Mouse (Mus musculus): ENCODE results near the gene Prr15l. TPM values are rescaled to one million over a fixed set of nuclear protein-coding genes. Genes with fewer than 3 reads are reported as not detected.

Gene Prr15l
- polyA plus RNA-seq, 1 experiment from 2014 or later: 126 TPM

DNA sequence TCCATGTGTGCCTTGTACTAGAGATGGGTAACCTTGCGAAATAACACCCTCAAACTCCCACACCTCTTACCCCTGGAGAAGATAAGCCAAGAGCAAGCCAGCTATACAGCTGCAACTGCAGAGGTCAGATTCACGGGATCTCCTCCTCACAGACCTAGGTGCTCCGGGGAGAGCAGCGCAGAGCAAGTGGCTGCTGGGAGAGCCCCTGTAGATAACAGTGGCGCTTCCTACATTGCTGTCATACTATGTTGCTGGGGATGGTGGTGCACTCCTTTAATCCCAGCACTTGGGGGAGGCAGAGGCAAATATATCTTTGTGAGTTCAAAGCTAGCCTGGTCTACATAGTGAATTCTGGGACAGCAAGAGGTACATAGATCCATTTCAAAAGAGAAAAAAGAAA, 1.3 kb upstream of the Prr15l start:
- DNase-seq (ENCODE audit: low spot score) (no peak), ATAC-seq (no peak)
- Histone ChIP-seq H3K27ac (ENCODE audit: low read length) (no peak overlapping the region), H3K4me2 (replicated peaks; ENCODE audit: low read depth, low read length) (no peak overlapping the region), H3K4me3 (ENCODE audit: low read depth, low read length) (no peak overlapping the region), H3K9me3 (ENCODE audit: low read length) (no peaks in the 10 kb centered on the region), H3K9ac (replicated peaks; ENCODE audit: low read depth) (no peak overlapping the region), H3K4me1 (ENCODE audit: insufficient read depth, low read depth, low read length) (no peaks in the 10 kb centered on the region), H3K36me3 (ENCODE audit: insufficient read depth, low read length) (no peaks in the 10 kb centered on the region), H3K27me3 (replicated peaks; ENCODE audit: insufficient read depth, low read length) (no peaks in the 10 kb centered on the region)
- TF ChIP-seq CTCF (IDR thresholded peaks at IDR 0.05): no peak
- no peak for TF ChIP-seq EP300 (IDR thresholded peaks at IDR 0.05)
- 72% methylated on average over 5 of the region's 5 CpGs for WGBS

DNA sequence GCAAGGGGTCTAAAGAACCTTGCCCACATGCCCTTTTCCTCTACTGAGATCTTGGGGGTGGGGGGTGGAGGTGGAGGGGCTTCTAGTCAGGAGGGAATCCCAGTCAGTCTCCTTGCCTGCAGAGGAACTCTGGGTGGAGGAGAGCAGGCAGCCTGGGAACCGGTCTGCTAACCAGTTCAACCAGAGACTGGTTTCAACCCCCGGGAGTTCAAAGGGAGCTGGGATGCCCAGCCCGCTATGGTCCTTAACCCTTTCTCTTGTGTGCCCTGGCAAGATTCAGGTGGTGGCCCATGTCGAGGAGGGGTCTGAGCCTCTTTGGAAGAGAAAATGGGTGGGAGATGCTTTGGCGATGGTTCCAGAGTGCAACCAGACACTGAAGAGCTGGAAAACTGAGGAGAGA, 787 bp downstream of the Prr15l start:
- Histone ChIP-seq H3K4me1 (ENCODE audit: insufficient read depth, low read depth, low read length) (no peaks in the 10 kb centered on the region), H3K27ac (ENCODE audit: low read length) (peak overlapping the region; percentile 92), H3K4me3 (ENCODE audit: low read depth, low read length) (peak overlapping the region; percentile 43; the same call in 1 of the 2 replicates), H3K27me3 (replicated peaks; ENCODE audit: insufficient read depth, low read length) (no peaks in the 10 kb centered on the region), H3K9ac (replicated peaks; ENCODE audit: low read depth) (no peak overlapping the region), H3K36me3 (ENCODE audit: insufficient read depth, low read length) (no peaks in the 10 kb centered on the region), H3K9me3 (ENCODE audit: low read length) (no peaks in the 10 kb centered on the region), H3K4me2 (replicated peaks; ENCODE audit: low read depth, low read length) (peak overlapping the region; percentile 56)
- TF ChIP-seq EP300 (IDR thresholded peaks at IDR 0.05) (no peak), CTCF (IDR thresholded peaks at IDR 0.05) (no peak)
- peak; percentile 51 for ATAC-seq
- WGBS: 2% methylated on average over 5 of the region's 5 CpGs
- DNase-seq (ENCODE audit: low spot score): peak; percentile 73

DNA sequence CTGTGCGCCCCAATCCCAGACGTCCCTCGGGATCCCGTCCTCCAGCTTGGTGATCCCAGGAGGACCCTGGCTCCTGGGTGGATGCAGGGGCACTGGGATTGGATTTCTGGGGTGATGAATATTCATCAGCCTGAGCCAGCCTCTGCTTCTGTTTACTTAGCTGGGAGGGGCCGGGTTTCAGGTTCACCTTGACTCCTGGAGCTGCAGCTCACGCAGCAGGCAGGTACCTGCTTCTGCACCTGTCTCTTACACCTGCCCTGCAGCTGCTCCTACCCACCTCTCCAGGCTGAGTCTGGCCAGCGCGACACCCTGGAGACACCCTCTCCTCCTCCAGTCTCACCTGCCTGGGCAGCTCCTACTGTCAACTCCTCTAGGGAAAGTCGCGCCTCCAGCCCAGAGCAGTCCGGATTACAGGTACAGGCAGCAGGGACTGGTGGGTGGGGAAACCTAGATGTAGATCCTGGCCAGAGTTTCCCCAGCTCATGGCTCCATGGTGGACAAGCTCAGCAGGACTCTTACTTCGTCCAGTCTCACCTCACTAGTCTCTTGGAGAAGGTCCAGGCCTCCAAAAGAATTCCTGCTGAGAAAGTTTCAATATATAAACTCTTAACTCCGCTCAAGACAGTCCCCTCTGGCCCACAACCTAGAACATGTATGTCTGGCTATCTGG, 1.3 kb downstream of the Prr15l start:
- H3K27me3 ChIP-seq (replicated peaks; ENCODE audit: insufficient read depth, low read length): no peaks in the 10 kb centered on the region
- H3K4me2 ChIP-seq (replicated peaks; ENCODE audit: low read depth, low read length): peak overlapping the region; percentile 56
- no peaks in the 10 kb centered on the region; the same call in 1 of the 2 replicates for H3K4me1 ChIP-seq (ENCODE audit: insufficient read depth, low read depth, low read length)
- TF ChIP-seq CTCF (IDR thresholded peaks at IDR 0.05): no peak
- TF ChIP-seq EP300 (IDR thresholded peaks at IDR 0.05): no peak
- WGBS: 11% methylated on average over 13 of the region's 13 CpGs
- peak overlapping the region; percentile 43 for H3K4me3 ChIP-seq (ENCODE audit: low read depth, low read length)
- H3K9me3 ChIP-seq (ENCODE audit: low read length): no peaks in the 10 kb centered on the region
- peak overlapping the region; percentile 92 for H3K27ac ChIP-seq (ENCODE audit: low read length)
- no peaks in the 10 kb centered on the region for H3K36me3 ChIP-seq (ENCODE audit: insufficient read depth, low read length)
- ATAC-seq (peak; percentile 76), DNase-seq (ENCODE audit: low spot score) (peak; percentile 86)
- H3K9ac ChIP-seq (replicated peaks; ENCODE audit: low read depth): peak overlapping the region; percentile 43

DNA sequence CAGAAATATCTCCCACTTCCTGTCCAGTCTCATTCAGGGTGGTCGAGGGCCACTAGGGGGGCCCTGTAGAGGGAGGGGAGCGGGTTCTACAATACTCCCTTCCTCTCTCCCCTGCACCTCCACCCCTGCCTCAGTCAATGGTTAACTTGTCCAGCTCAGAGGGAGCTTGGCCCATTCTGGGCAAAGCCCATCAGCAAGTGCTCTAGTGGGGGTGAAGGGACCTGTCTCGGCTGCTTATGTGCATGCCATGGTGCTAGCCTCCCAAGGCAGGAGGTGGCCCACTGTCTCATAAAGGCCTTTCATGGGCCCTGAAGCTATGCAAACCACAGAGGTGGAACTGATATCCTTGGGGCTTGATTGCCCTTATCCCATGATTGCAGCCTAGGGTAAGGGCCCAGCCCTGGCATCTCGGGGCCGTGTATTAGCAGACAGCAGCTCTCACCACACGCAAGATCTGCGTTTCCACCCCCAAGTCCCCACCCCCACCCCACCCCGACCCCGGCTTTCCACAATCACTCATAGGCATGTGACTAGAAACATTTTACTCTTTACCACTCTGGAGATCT, 1.9 kb downstream of the Prr15l start:
- Histone ChIP-seq H3K27me3 (replicated peaks; ENCODE audit: insufficient read depth, low read length) (no peaks in the 10 kb centered on the region), H3K9me3 (ENCODE audit: low read length) (no peaks in the 10 kb centered on the region), H3K4me2 (replicated peaks; ENCODE audit: low read depth, low read length) (peak overlapping the region; percentile 56), H3K27ac (ENCODE audit: low read length) (peak overlapping the region; percentile 92), H3K9ac (replicated peaks; ENCODE audit: low read depth) (peak overlapping the region; percentile 43), H3K4me3 (ENCODE audit: low read depth, low read length) (peak overlapping the region; percentile 43), H3K36me3 (ENCODE audit: insufficient read depth, low read length) (no peaks in the 10 kb centered on the region), H3K4me1 (ENCODE audit: insufficient read depth, low read depth, low read length) (peaks cover 5% of the 10 kb centered on the region; the same call in 1 of the 2 replicates)
- 49% methylated on average over 9 of the region's 9 CpGs for WGBS
- TF ChIP-seq EP300 (IDR thresholded peaks at IDR 0.05) (no peak), CTCF (IDR thresholded peaks at IDR 0.05) (no peak)
- peak; percentile 32 for DNase-seq (ENCODE audit: low spot score)
- peak; percentile 11 for ATAC-seq

DNA sequence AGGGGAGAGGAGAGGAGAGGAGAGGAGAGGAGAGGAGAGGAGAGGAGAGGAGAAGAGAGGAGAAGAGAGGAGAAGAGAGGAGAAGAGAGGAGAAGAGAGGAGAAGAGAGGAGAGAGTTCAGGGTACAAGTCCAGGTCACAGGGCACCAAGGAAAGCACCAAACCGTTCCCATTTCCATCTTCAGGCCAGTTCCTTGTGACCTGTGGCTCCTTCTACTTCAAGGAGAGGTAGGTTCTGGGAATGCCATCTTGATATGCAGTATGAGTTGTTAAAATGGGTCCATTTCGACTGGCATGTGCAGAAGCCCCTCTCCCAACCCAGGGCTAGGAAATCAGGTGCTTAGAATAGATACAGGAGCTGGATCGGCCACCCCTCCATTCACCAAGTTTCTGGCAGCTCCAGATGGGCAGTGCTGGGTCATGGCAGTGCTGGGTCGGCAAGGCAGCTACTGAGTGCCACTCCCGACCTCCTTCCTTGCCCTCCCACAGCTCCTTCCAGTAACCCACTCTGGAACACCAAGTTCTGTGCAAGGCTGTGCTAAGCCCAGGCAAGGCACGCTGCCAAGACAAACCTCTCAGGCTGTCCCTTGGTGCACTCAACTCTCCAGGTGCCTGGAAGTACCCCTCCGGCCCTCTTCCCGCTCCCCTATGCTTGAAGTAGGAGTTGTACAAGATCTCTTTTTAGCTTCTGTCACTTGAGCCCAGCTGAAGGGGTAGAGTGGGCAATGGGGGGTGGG, 3.6 kb downstream of the Prr15l start:
- no peak overlapping the region for H3K9ac ChIP-seq (replicated peaks; ENCODE audit: low read depth)
- no peaks in the 10 kb centered on the region for H3K27me3 ChIP-seq (replicated peaks; ENCODE audit: insufficient read depth, low read length)
- TF ChIP-seq CTCF (IDR thresholded peaks at IDR 0.05): no peak
- peak; percentile 97 for TF ChIP-seq EP300 (IDR thresholded peaks at IDR 0.05)
- no peak overlapping the region for H3K4me3 ChIP-seq (ENCODE audit: low read depth, low read length)
- H3K4me2 ChIP-seq (replicated peaks; ENCODE audit: low read depth, low read length): peak overlapping the region; percentile 33; the same call in 1 of the 2 replicates
- DNase-seq (ENCODE audit: low spot score) (peak; percentile 94), ATAC-seq (peak; percentile 76)
- 42% methylated on average over 8 of the region's 8 CpGs for WGBS
- peak overlapping the region; percentile 82 for H3K27ac ChIP-seq (ENCODE audit: low read length)
- H3K4me1 ChIP-seq (ENCODE audit: insufficient read depth, low read depth, low read length): peaks cover 5% of the 10 kb centered on the region; the same call in 1 of the 2 replicates
- H3K36me3 ChIP-seq (ENCODE audit: insufficient read depth, low read length): no peaks in the 10 kb centered on the region
- no peaks in the 10 kb centered on the region for H3K9me3 ChIP-seq (ENCODE audit: low read length)

DNA sequence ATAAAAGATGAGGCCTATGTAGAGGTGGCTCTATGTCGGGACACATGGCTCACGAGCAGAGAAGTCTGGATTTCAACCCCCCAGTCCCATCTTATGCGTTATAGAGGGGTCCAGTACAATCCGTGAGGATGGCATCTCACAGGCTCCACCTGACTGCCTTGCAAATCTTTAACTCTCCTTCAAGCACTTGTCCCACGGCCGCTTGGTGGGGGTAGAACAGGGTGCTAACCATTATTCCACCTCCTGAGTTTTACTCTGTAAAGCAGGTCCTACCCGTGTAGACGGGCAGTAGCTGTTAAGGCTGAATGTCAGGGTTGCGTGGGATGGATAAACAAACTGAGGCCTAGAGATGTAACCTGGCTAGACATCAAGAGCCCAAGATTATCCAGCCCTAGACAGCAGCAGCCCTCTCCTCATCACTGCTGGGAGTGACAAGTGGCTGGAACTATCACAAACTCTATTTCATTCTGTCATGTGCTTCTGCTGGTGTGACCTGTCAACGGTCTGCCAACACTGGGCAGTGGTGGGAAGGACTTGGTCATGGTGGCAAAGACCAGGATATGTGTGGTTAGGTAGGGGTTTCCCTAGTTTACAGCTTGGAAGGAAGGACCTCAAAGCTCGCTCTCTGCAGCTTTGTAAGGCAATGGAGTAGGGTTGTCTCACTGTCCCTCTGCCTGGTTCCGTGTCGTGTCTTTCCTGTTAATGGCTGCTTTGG, 5.8 kb downstream of the Prr15l start:
- Histone ChIP-seq H3K4me3 (ENCODE audit: low read depth, low read length) (no peak overlapping the region), H3K36me3 (ENCODE audit: insufficient read depth, low read length) (no peaks in the 10 kb centered on the region), H3K27ac (ENCODE audit: low read length) (peak overlapping the region; percentile 63), H3K4me1 (ENCODE audit: insufficient read depth, low read depth, low read length) (peaks cover 5% of the 10 kb centered on the region; the same call in 1 of the 2 replicates), H3K9me3 (ENCODE audit: low read length) (no peaks in the 10 kb centered on the region), H3K4me2 (replicated peaks; ENCODE audit: low read depth, low read length) (no peak overlapping the region), H3K27me3 (replicated peaks; ENCODE audit: insufficient read depth, low read length) (no peaks in the 10 kb centered on the region), H3K9ac (replicated peaks; ENCODE audit: low read depth) (no peak overlapping the region)
- DNase-seq (ENCODE audit: low spot score) (no peak), ATAC-seq (no peak)
- TF ChIP-seq CTCF (IDR thresholded peaks at IDR 0.05): no peak
- TF ChIP-seq EP300 (IDR thresholded peaks at IDR 0.05): no peak
- WGBS: 65% methylated on average over 13 of the region's 13 CpGs
